Mouse (Mus musculus): ENCODE measurements around the gene Ankrd35. TPM values are rescaled to one million over a fixed set of nuclear protein-coding genes. Genes with fewer than 3 reads are reported as not detected.

The Ankrd35 gene
- polyA plus RNA-seq, 1 experiment from 2014 or later, result 0.37 TPM

- peak within 1 kb of the TSS; percentile 54 for H3K4me3 ChIP-seq (ENCODE audit: low read length)
- peaks cover 49% of the 10 kb centered on the region for H3K36me3 ChIP-seq (ENCODE audit: control insufficient read depth, insufficient read depth, low read length)
- H3K27ac ChIP-seq (ENCODE audit: low read depth, low read length), result no peak within 1 kb of the TSS
- no peaks in the 10 kb centered on the region; the same call in 1 of the 2 replicates for H3K27me3 ChIP-seq (ENCODE audit: control insufficient read depth, insufficient read depth, low read length)
- peak within 1 kb of the TSS; percentile 96 for H3K4me2 ChIP-seq (replicated peaks; ENCODE audit: low read depth, low read length)
- peak within 1 kb of the TSS; percentile 72 for H3K9ac ChIP-seq (ENCODE audit: low read depth, low read length)
- ATAC-seq (ENCODE audit: low FRiP score, low TSS enrichment), result peak; percentile 87
- no peaks in the 10 kb centered on the region for H3K4me1 ChIP-seq (ENCODE audit: control insufficient read depth, insufficient read depth, low read length)
- 4% methylated on average over 42 of the region's 42 CpGs for WGBS
- H3K9me3 ChIP-seq (ENCODE audit: control insufficient read depth, low read length), result no peaks in the 10 kb centered on the region
Measured at GRCm38 (mm10) chr3:96707903-96708683, 38.2 kb downstream of the Ankrd35 start, which contains the start of gene Nudt17. TSS of gene Nudt17 (minus strand) at chr3:96708562.

GRCm38 (mm10) chr3:96708684-96709064 lies 38.7 kb downstream of the Ankrd35 start:
- H3K4me2 ChIP-seq (replicated peaks; ENCODE audit: low read depth, low read length), result peak overlapping the region; percentile 96; the same call in 1 of the 2 replicates
- no peak for ATAC-seq (ENCODE audit: low FRiP score, low TSS enrichment)
- no peak overlapping the region for H3K4me3 ChIP-seq (ENCODE audit: low read length)
- no peaks in the 10 kb centered on the region for H3K9me3 ChIP-seq (ENCODE audit: control insufficient read depth, low read length)
- H3K9ac ChIP-seq (ENCODE audit: low read depth, low read length), result no peak overlapping the region
- WGBS, result 55% methylated on average over 2 of the region's 2 CpGs
- H3K27ac ChIP-seq (ENCODE audit: low read depth, low read length), result no peak overlapping the region
- no peaks in the 10 kb centered on the region; the same call in 1 of the 2 replicates for H3K27me3 ChIP-seq (ENCODE audit: control insufficient read depth, insufficient read depth, low read length)
- H3K4me1 ChIP-seq (ENCODE audit: control insufficient read depth, insufficient read depth, low read length), result no peaks in the 10 kb centered on the region
- peaks cover 47% of the 10 kb centered on the region for H3K36me3 ChIP-seq (ENCODE audit: control insufficient read depth, insufficient read depth, low read length)

- Histone ChIP-seq H3K9ac (ENCODE audit: low read depth, low read length) (no peak overlapping the region), H3K4me2 (replicated peaks; ENCODE audit: low read depth, low read length) (no peak overlapping the region), H3K9me3 (ENCODE audit: control insufficient read depth, low read length) (no peaks in the 10 kb centered on the region), H3K27me3 (ENCODE audit: control insufficient read depth, insufficient read depth, low read length) (no peaks in the 10 kb centered on the region), H3K27ac (ENCODE audit: low read depth, low read length) (no peak overlapping the region), H3K4me1 (ENCODE audit: control insufficient read depth, insufficient read depth, low read length) (no peaks in the 10 kb centered on the region), H3K36me3 (ENCODE audit: control insufficient read depth, insufficient read depth, low read length) (peaks cover 61% of the 10 kb centered on the region), H3K4me3 (ENCODE audit: low read length) (no peak overlapping the region)
- ATAC-seq (ENCODE audit: low FRiP score, low TSS enrichment), result no peak
- 85% methylated on average over 5 of the region's 5 CpGs for WGBS
Measured at GRCm38 (mm10) chr3:96714286-96714685, 44.4 kb downstream of the Ankrd35 start.

GRCm38 (mm10) chr3:96715854-96716253 lies 45.9 kb downstream of the Ankrd35 start:
- no peaks in the 10 kb centered on the region for H3K9me3 ChIP-seq (ENCODE audit: control insufficient read depth, low read length)
- H3K4me1 ChIP-seq (ENCODE audit: control insufficient read depth, insufficient read depth, low read length), result no peaks in the 10 kb centered on the region
- H3K36me3 ChIP-seq (ENCODE audit: control insufficient read depth, insufficient read depth, low read length), result peaks cover 55% of the 10 kb centered on the region
- H3K27ac ChIP-seq (ENCODE audit: low read depth, low read length), result no peak overlapping the region
- no peak for ATAC-seq (ENCODE audit: low FRiP score, low TSS enrichment)
- 51% methylated on average over 2 of the region's 2 CpGs for WGBS
- H3K27me3 ChIP-seq (ENCODE audit: control insufficient read depth, insufficient read depth, low read length), result no peaks in the 10 kb centered on the region
- H3K4me2 ChIP-seq (replicated peaks; ENCODE audit: low read depth, low read length), result no peak overlapping the region
- no peak overlapping the region for H3K9ac ChIP-seq (ENCODE audit: low read depth, low read length)
- no peak overlapping the region for H3K4me3 ChIP-seq (ENCODE audit: low read length)

- H3K27me3 ChIP-seq (ENCODE audit: control insufficient read depth, insufficient read depth, low read length), result no peaks in the 10 kb centered on the region
- no peaks in the 10 kb centered on the region for H3K4me1 ChIP-seq (ENCODE audit: control insufficient read depth, insufficient read depth, low read length)
- H3K27ac ChIP-seq (ENCODE audit: low read depth, low read length), result no peak overlapping the region
- no peaks in the 10 kb centered on the region for H3K9me3 ChIP-seq (ENCODE audit: control insufficient read depth, low read length)
- no peak overlapping the region for H3K9ac ChIP-seq (ENCODE audit: low read depth, low read length)
- H3K4me2 ChIP-seq (replicated peaks; ENCODE audit: low read depth, low read length), result no peak overlapping the region
- no peak overlapping the region for H3K4me3 ChIP-seq (ENCODE audit: low read length)
- no peak for ATAC-seq (ENCODE audit: low FRiP score, low TSS enrichment)
- peaks cover 58% of the 10 kb centered on the region for H3K36me3 ChIP-seq (ENCODE audit: control insufficient read depth, insufficient read depth, low read length)
- 35% methylated on average over 14 of the region's 14 CpGs for WGBS
Measured at GRCm38 (mm10) chr3:96719173-96719572, 49.2 kb downstream of the Ankrd35 start.

GRCm38 (mm10) chr3:96727343-96727827 lies 57.5 kb downstream of the Ankrd35 start, which contains the start of the genes Polr3c and Rnf115:
TSS of gene Polr3c (minus strand) at chr3:96727628.
TSS of gene Rnf115 (plus strand) at chr3:96727664.
- Histone ChIP-seq H3K27me3 (ENCODE audit: control insufficient read depth, insufficient read depth, low read length) (no peaks in the 10 kb centered on the region), H3K9me3 (ENCODE audit: control insufficient read depth, low read length) (no peaks in the 10 kb centered on the region), H3K27ac (ENCODE audit: low read depth, low read length) (peak within 1 kb of the TSS; percentile 81), H3K36me3 (ENCODE audit: control insufficient read depth, insufficient read depth, low read length) (peaks cover 16% of the 10 kb centered on the region), H3K9ac (ENCODE audit: low read depth, low read length) (peak within 1 kb of the TSS; percentile 85), H3K4me1 (ENCODE audit: control insufficient read depth, insufficient read depth, low read length) (peaks cover 14% of the 10 kb centered on the region), H3K4me2 (replicated peaks; ENCODE audit: low read depth, low read length) (peak within 1 kb of the TSS; percentile 65), H3K4me3 (ENCODE audit: low read length) (peak within 1 kb of the TSS; percentile 93)
- ATAC-seq (ENCODE audit: low FRiP score, low TSS enrichment), result peak; percentile 99
- under 1% methylated on average over 39 of the region's 52 CpGs for WGBS

GRCm38 (mm10) chr3:96727828-96728633 lies 58.1 kb downstream of the Ankrd35 start:
- Histone ChIP-seq H3K4me2 (replicated peaks; ENCODE audit: low read depth, low read length) (peak overlapping the region; percentile 65), H3K9ac (ENCODE audit: low read depth, low read length) (peak overlapping the region; percentile 85), H3K9me3 (ENCODE audit: control insufficient read depth, low read length) (no peaks in the 10 kb centered on the region), H3K4me1 (ENCODE audit: control insufficient read depth, insufficient read depth, low read length) (peaks cover 14% of the 10 kb centered on the region), H3K36me3 (ENCODE audit: control insufficient read depth, insufficient read depth, low read length) (peaks cover 12% of the 10 kb centered on the region), H3K4me3 (ENCODE audit: low read length) (peak overlapping the region; percentile 93), H3K27me3 (ENCODE audit: control insufficient read depth, insufficient read depth, low read length) (no peaks in the 10 kb centered on the region), H3K27ac (ENCODE audit: low read depth, low read length) (peak overlapping the region; percentile 81)
- peak; percentile 43 for ATAC-seq (ENCODE audit: low FRiP score, low TSS enrichment)
- WGBS, result under 1% methylated on average over 41 of the region's 42 CpGs

GRCm38 (mm10) chr3:96728634-96729402 lies 58.9 kb downstream of the Ankrd35 start:
- Histone ChIP-seq H3K9me3 (ENCODE audit: control insufficient read depth, low read length) (no peaks in the 10 kb centered on the region), H3K36me3 (ENCODE audit: control insufficient read depth, insufficient read depth, low read length) (peaks cover 5% of the 10 kb centered on the region), H3K4me2 (replicated peaks; ENCODE audit: low read depth, low read length) (peak overlapping the region; percentile 65), H3K27me3 (ENCODE audit: control insufficient read depth, insufficient read depth, low read length) (no peaks in the 10 kb centered on the region), H3K9ac (ENCODE audit: low read depth, low read length) (peak overlapping the region; percentile 85; the same call in 1 of the 2 replicates), H3K4me1 (ENCODE audit: control insufficient read depth, insufficient read depth, low read length) (peaks cover 14% of the 10 kb centered on the region), H3K4me3 (ENCODE audit: low read length) (peak overlapping the region; percentile 93), H3K27ac (ENCODE audit: low read depth, low read length) (no peak overlapping the region)
- 55% methylated on average over 7 of the region's 7 CpGs for WGBS
- ATAC-seq (ENCODE audit: low FRiP score, low TSS enrichment), result no peak
